Mouse (Mus musculus) MEL (cell line): ENCODE measurements at regions not wholly inside any gene's neighbourhood (a gene's known extent, or its start where the extent isn't known, plus 50 kb on each side); places are given as distances from the start of the nearest gene placed in this dataset.

Experiments used
- DNase-seq: peaks from one replicate; pipeline ENCODE4 v3.0.0; 2011; ENCODE audit warnings: low read depth, low spot score
- H3K27ac ChIP-seq: 2 replicates; pipeline ENCODE4 v1.5.1; 2012; ENCODE audit warnings: low read depth, mild to moderate bottlenecking, control low read depth, low read length, moderate library complexity; ENCODE audit not compliant: control insufficient read depth
- H3K27me3 ChIP-seq, 2 experiments: fragments of 150-350 bp in 1 of 2; sonication (generic) in 1 of 2; 2 replicates each; pipeline ENCODE4 v1.6.1; 2012; ENCODE audit warnings: low read length in 2 of 2, mild to moderate bottlenecking in 2 of 2, improper control_type of control experiment in 1 of 2, moderate library complexity in 1 of 2; ENCODE audit not compliant: insufficient read depth in 2 of 2, control insufficient read depth in 1 of 2
- H3K36me3 ChIP-seq, 2 experiments: 2 replicates each; pipeline ENCODE4 v1.6.1; 2012 to 2014; ENCODE audit warnings: low read length in 2 of 2, improper control_type of control experiment in 1 of 2, inconsistent platforms in 1 of 2, mild to moderate bottlenecking in 1 of 2; ENCODE audit not compliant: insufficient read depth in 2 of 2, control insufficient read depth in 1 of 2
- H3K4me1 ChIP-seq, 2 experiments: fragments of 150-350 bp in 1 of 2; sonication (generic) in 1 of 2; 2 replicates each; pipeline ENCODE4 v1.6.1; 2012; ENCODE audit warnings: low read length in 2 of 2, improper control_type of control experiment in 1 of 2, mild to moderate bottlenecking in 1 of 2; ENCODE audit not compliant: insufficient read depth in 2 of 2, control insufficient read depth in 1 of 2
- H3K4me3 ChIP-seq, 2 experiments: fragments of 150-350 bp in 1 of 2; sonication (generic) in 1 of 2; 2 replicates each; pipeline ENCODE4 v1.5.1; 2012; ENCODE audit warnings: low read depth in 2 of 2, low read length in 2 of 2, mild to moderate bottlenecking in 2 of 2, moderate library complexity in 2 of 2, control low read depth in 1 of 2, improper control_type of control experiment in 1 of 2; ENCODE audit not compliant: control insufficient read depth in 1 of 2, insufficient read depth in 1 of 2
- H3K79me2 ChIP-seq: 2 replicates; pipeline ENCODE4 v1.6.1; 2012; ENCODE audit warnings: mild to moderate bottlenecking, low read length, moderate library complexity; ENCODE audit not compliant: control insufficient read depth, poor library complexity, insufficient read depth
- H3K9ac ChIP-seq: 2 replicates; pipeline ENCODE4 v1.6.1; 2012; ENCODE audit warnings: low read depth, mild to moderate bottlenecking, control low read depth, low read length, moderate library complexity; ENCODE audit not compliant: control insufficient read depth, poor library complexity, severe bottlenecking
- H3K9me3 ChIP-seq: fragments of 150-350 bp; sonication (generic); replicated peaks from 2 replicates; pipeline ENCODE4 v1.6.1; 2012; ENCODE audit warnings: mild to moderate bottlenecking, low read length, improper control_type of control experiment, moderate library complexity; ENCODE audit not compliant: insufficient read depth
- BHLHE40 ChIP-seq: IDR thresholded peaks from 2 replicates; pipeline ENCODE4 v1.6.1; 2012; ENCODE audit warnings: low read depth, mild to moderate bottlenecking, inconsistent platforms, low read length, improper control_type of control experiment, borderline replicate concordance
- ELF1 ChIP-seq: IDR thresholded peaks from 2 replicates; pipeline ENCODE4 v1.6.1; 2014; ENCODE audit warnings: low read depth, mild to moderate bottlenecking, inconsistent platforms, low read length, improper control_type of control experiment, moderate library complexity
- EP300 ChIP-seq, 2 experiments: IDR thresholded peaks; 2 replicates each; pipeline ENCODE4 v1.6.1; 2011; ENCODE audit warnings: improper control_type of control experiment in 2 of 2, low read length in 2 of 2, low read depth in 1 of 2, mild to moderate bottlenecking in 1 of 2
- GABPA ChIP-seq: IDR thresholded peaks from 2 replicates; pipeline ENCODE4 v1.6.1; 2012; ENCODE audit warnings: low read depth, mild to moderate bottlenecking, inconsistent platforms, low read length, improper control_type of control experiment, moderate library complexity
- JUND ChIP-seq: IDR thresholded peaks from 2 replicates; pipeline ENCODE4 v1.6.1; 2011; ENCODE audit warnings: low read depth, mild to moderate bottlenecking, improper control_type of control experiment, low read length
- MAFK ChIP-seq: IDR thresholded peaks from 2 replicates; pipeline ENCODE4 v1.6.1; 2011; ENCODE audit warnings: low read depth, mild to moderate bottlenecking, low read length, improper control_type of control experiment, borderline replicate concordance
- MEF2A ChIP-seq: IDR thresholded peaks from 2 replicates; pipeline ENCODE4 v1.6.1; 2014; ENCODE audit warnings: low read depth, mild to moderate bottlenecking, inconsistent platforms, low read length, improper control_type of control experiment; ENCODE audit not compliant: poor library complexity, insufficient replicate concordance, severe bottlenecking; ENCODE audit errors: extremely low read depth
- MYC ChIP-seq: IDR thresholded peaks from 2 replicates; pipeline ENCODE4 v1.6.1; 2011; ENCODE audit warnings: low read depth, mild to moderate bottlenecking, low read length, improper control_type of control experiment, moderate library complexity
- NRF1 ChIP-seq: IDR thresholded peaks from 2 replicates; pipeline ENCODE4 v1.6.1; 2014; ENCODE audit warnings: low read depth, mild to moderate bottlenecking, inconsistent platforms, low read length, improper control_type of control experiment, moderate library complexity; ENCODE audit not compliant: poor library complexity, insufficient read depth, severe bottlenecking
- POLR2A ChIP-seq, 2 experiments: IDR thresholded peaks; 2 replicates each; pipeline ENCODE4 v1.6.1; 2011 to 2012; ENCODE audit warnings: low read length in 2 of 2, mild to moderate bottlenecking in 2 of 2, control low read depth in 1 of 2, improper control_type of control experiment in 1 of 2, low read depth in 1 of 2, moderate library complexity in 1 of 2; ENCODE audit not compliant: control insufficient read depth in 1 of 2, insufficient read depth in 1 of 2, poor library complexity in 1 of 2
- POLR2AphosphoS2 ChIP-seq: IDR thresholded peaks from 2 replicates; pipeline ENCODE4 v1.6.1; 2011; ENCODE audit warnings: low read length, improper control_type of control experiment
- POLR2AphosphoS5 ChIP-seq: IDR thresholded peaks from 2 replicates; pipeline ENCODE4 v1.6.1; 2012; ENCODE audit warnings: low read depth, borderline replicate concordance, mild to moderate bottlenecking, inconsistent platforms, low read length, moderate library complexity, mixed read lengths
- RAD21 ChIP-seq: IDR thresholded peaks from 2 replicates; pipeline ENCODE4 v1.6.1; 2011; ENCODE audit warnings: mild to moderate bottlenecking, low read depth, low read length, improper control_type of control experiment
- SIN3A ChIP-seq: IDR thresholded peaks from 2 replicates; pipeline ENCODE4 v1.6.1; 2012; ENCODE audit warnings: low read length, improper control_type of control experiment, inconsistent platforms
- SMC3 ChIP-seq: IDR thresholded peaks from 2 replicates; pipeline ENCODE4 v1.6.1; 2011; ENCODE audit warnings: low read depth, low read length, improper control_type of control experiment
- TCF12 ChIP-seq: IDR thresholded peaks from 2 replicates; pipeline ENCODE4 v1.6.1; 2014; ENCODE audit warnings: low read depth, mild to moderate bottlenecking, inconsistent platforms, low read length, improper control_type of control experiment, moderate library complexity
- USF1 ChIP-seq: IDR thresholded peaks from 2 replicates; pipeline ENCODE4 v1.6.1; 2014; ENCODE audit warnings: low read depth, mild to moderate bottlenecking, inconsistent platforms, low read length, improper control_type of control experiment, moderate library complexity
- ZMIZ1 ChIP-seq: IDR thresholded peaks from 2 replicates; pipeline ENCODE4 v1.6.1; 2012; ENCODE audit warnings: low read depth, mild to moderate bottlenecking, inconsistent platforms, low read length, improper control_type of control experiment, moderate library complexity

DNA sequence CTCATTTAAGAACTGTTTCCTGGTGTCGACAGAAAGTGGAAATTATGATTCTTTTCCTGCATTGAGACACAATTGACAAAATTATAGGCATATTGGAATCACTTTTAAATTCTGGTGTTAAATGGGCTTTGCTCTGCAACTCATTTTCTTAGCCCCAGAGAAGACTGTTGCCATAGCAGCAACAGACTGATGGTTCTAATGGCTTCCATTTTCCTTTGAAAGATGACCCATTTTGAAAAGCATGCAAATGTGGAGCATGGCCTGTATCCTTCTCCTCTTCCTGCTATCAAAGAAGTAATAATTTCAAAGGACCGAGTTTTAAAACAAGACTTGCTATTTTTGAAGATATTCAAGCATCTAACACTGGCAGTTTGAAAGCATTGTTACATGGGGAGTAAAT is 494.9 kb upstream of the Intu start:
- Histone ChIP-seq H3K36me3 (no peaks in the 10 kb centered on the region), H3K4me1 (no peaks in the 10 kb centered on the region), H3K27ac (no peak overlapping the region), H3K9me3 (no peaks in the 10 kb centered on the region), H3K27me3 (no peaks in the 10 kb centered on the region), H3K9ac (no peak overlapping the region), H3K4me3 (no peak overlapping the region), H3K79me2 (no peaks in the 10 kb centered on the region)
- TF ChIP-seq BHLHE40: no peak
- no peak for TF ChIP-seq SIN3A
- TF ChIP-seq POLR2A (IDR thresholded peaks at IDR 0.05; ENCODE audit: control insufficient read depth in 1 of 2, insufficient read depth in 1 of 2, low read depth in 1 of 2, low read length in 2 of 2, poor library complexity in 1 of 2): no peak
- no peak for DNase-seq

DNA sequence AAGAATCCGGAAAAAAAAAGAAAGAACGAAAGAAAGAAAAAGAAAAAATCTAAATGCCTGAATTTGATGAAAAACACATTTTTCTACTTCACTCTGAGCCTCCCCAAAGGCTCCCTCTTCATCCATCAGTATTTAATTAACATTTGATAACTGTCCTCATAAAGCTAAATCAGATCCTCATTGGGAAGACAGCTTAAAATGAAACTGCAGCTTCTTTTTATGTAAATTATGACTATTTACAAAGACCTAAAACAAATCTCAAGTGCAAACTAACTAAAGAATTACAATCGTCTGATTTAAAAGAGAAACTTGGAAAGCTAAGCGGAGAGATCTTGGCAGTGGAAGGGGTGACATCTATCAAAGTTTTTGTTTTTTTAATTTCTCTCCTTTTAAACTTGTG is 481.4 kb upstream of the Intu start:
- Histone ChIP-seq H3K9ac (no peak overlapping the region), H3K27me3 (no peaks in the 10 kb centered on the region), H3K4me1 (no peaks in the 10 kb centered on the region)
- no peak for TF ChIP-seq EP300 (IDR thresholded peaks at IDR 0.05; ENCODE audit: low read depth in 1 of 2, low read length in 2 of 2)
- TF ChIP-seq JUND: no peak
- TF ChIP-seq MEF2A: no peak
- TF ChIP-seq POLR2AphosphoS5: no peak
- TF ChIP-seq MAFK: no peak
- TF ChIP-seq MYC: no peak
- no peak for TF ChIP-seq GABPA
- TF ChIP-seq ZMIZ1: no peak
- no peak for TF ChIP-seq USF1
- no peak for TF ChIP-seq RAD21
- no peak for TF ChIP-seq SMC3
- no peak for TF ChIP-seq TCF12
- TF ChIP-seq NRF1: no peak
- no peak for TF ChIP-seq POLR2A (IDR thresholded peaks at IDR 0.05; ENCODE audit: control insufficient read depth in 1 of 2, insufficient read depth in 1 of 2, low read depth in 1 of 2, low read length in 2 of 2, poor library complexity in 1 of 2)
- TF ChIP-seq SIN3A: no peak
- TF ChIP-seq POLR2AphosphoS2: no peak
- no peak for TF ChIP-seq ELF1
- TF ChIP-seq, all 39 proteins: peak for 0
- no peaks in the 10 kb centered on the region for H3K79me2 ChIP-seq
- DNase-seq: no peak
- H3K36me3 ChIP-seq: no peaks in the 10 kb centered on the region
- no peak overlapping the region for H3K27ac ChIP-seq
- H3K4me3 ChIP-seq: no peak overlapping the region
- no peaks in the 10 kb centered on the region for H3K9me3 ChIP-seq
